Mouse (Mus musculus): ENCODE measurements around the gene Zfyve19.

- TF ChIP-seq CTCF (IDR thresholded peaks at IDR 0.05; ENCODE audit: control insufficient read depth, insufficient read depth, low read length) (no peak), POLR2A (IDR thresholded peaks at IDR 0.05; ENCODE audit: borderline replicate concordance, control insufficient read depth, low read depth, low read length) (no peak)
These were observed 36.8 kb upstream of the Zfyve19 start for GRCm38 (mm10) chr2:119171574-119171973.
